Mouse (Mus musculus) forebrain, embryonic 14.5 days (tissue): ENCODE results near the gene Ky. TPM values are rescaled to one million over a fixed set of nuclear protein-coding genes. Genes with fewer than 3 reads are reported as not detected.

Source experiments
- ATAC-seq: fragments of 200-750 bp; cut with Nextera tagmentation; 2 replicates; pipeline ENCODE4 v1.8.0; 2017; ENCODE audit warnings: mild to moderate bottlenecking, moderate library complexity
- DNase-seq: peaks from one replicate; pipeline ENCODE4 v3.0.0-alpha.2; 2015; ENCODE audit warnings: low spot score
- H3K27ac ChIP-seq: fragments of 300-500 bp; sonication (generic); 2 replicates; pipeline ENCODE4 v1.5.1; 2014; ENCODE audit warnings: low read depth, mild to moderate bottlenecking, control low read depth, low read length, moderate library complexity
- H3K27me3 ChIP-seq: fragments of 300-500 bp; sonication (generic); replicated peaks from 2 replicates; pipeline ENCODE4 v1.6.1; 2014; ENCODE audit warnings: low read length, control low read depth, mixed read lengths; ENCODE audit not compliant: control insufficient read depth, insufficient read depth
- H3K36me3 ChIP-seq: fragments of 300-500 bp; sonication (generic); 2 replicates; pipeline ENCODE4 v1.6.1; 2014; ENCODE audit warnings: low read length, control low read depth; ENCODE audit not compliant: control insufficient read depth, insufficient read depth
- H3K4me1 ChIP-seq: fragments of 300-500 bp; sonication (generic); 2 replicates; pipeline ENCODE4 v1.6.1; 2014; ENCODE audit warnings: antibody characterized with exemption, low read length, control low read depth; ENCODE audit not compliant: control insufficient read depth, insufficient read depth
- H3K4me2 ChIP-seq: fragments of 300-500 bp; sonication (generic); 2 replicates; pipeline ENCODE4 v1.6.1; 2014; ENCODE audit warnings: mild to moderate bottlenecking, control low read depth, low read length
- H3K4me3 ChIP-seq: fragments of 300-500 bp; sonication (generic); 2 replicates; pipeline ENCODE4 v1.5.1; 2014; ENCODE audit warnings: low read depth, low read length, control low read depth
- H3K9ac ChIP-seq: fragments of 300-500 bp; sonication (generic); 2 replicates; pipeline ENCODE4 v1.6.1; 2014; ENCODE audit warnings: mild to moderate bottlenecking, low read length, control low read depth, moderate library complexity
- H3K9me3 ChIP-seq: fragments of 300-500 bp; sonication (generic); replicated peaks from 2 replicates; pipeline ENCODE4 v1.6.1; 2016; ENCODE audit warnings: low read length, control low read depth, mixed read lengths; ENCODE audit not compliant: control insufficient read depth
- WGBS: fragments of 180-500 bp; shearing (Covaris S2); extraction: QIAGEN DNeasy Blood & Tissue Kit; methylation state at CpG from one replicate; pipeline ENCODE4 v1.1.7; 2014; 5-methylcytosine and 5-hydroxymethylcytosine counted together
- polyA plus RNA-seq: library from polyadenylated mRNA; unstranded; fragments of >200 nt; fragmentation: Nextera tagmentation; extraction: Ambion mirVana; gene quantifications from 2 replicates; pipeline ENCODE4 v1.2.1, GENCODE M21; 2014

Ky gene
- polyA plus RNA-seq, 1 experiment from 2014 or later, result 0.30 TPM

- Histone ChIP-seq H3K27me3 (0 out of 2 replicates have a peak, but pooled peaks cover 5% of the 10 kb centered on the region), H3K9ac (no peak overlapping the region), H3K4me3 (no peak overlapping the region), H3K4me1 (peaks cover 31% of the 10 kb centered on the region), H3K27ac (no peak overlapping the region), H3K9me3 (no peaks in the 10 kb centered on the region), H3K36me3 (no peaks in the 10 kb centered on the region), H3K4me2 (no peak overlapping the region)
- 77% methylated on average over 8 of the region's 8 CpGs for whole genome bisulfite sequencing
- DNase-seq, result no peak
- no peak for ATAC-seq
These were observed 37.0 kb downstream of the Ky start for GRCm38 (mm10) chr9:102542540-102542939.

GRCm38 (mm10) chr9:102543761-102544115, 38.2 kb downstream of the Ky start:
- peak; percentile 60 for DNase-seq
- Histone ChIP-seq H3K27ac (peak overlapping the region; percentile 92), H3K9me3 (no peaks in the 10 kb centered on the region), H3K4me3 (no peak overlapping the region), H3K27me3 (0 out of 2 replicates have a peak, but pooled peaks cover 9% of the 10 kb centered on the region), H3K4me1 (peaks cover 31% of the 10 kb centered on the region), H3K36me3 (no peaks in the 10 kb centered on the region), H3K9ac (no peak overlapping the region), H3K4me2 (peak overlapping the region; percentile 56)
- 21% methylated on average over 2 of the region's 2 CpGs for WGBS
- peak; percentile 3; the same call in 1 of the 2 replicates for ATAC-seq

GRCm38 (mm10) chr9:102544116-102544772, 38.7 kb downstream of the Ky start:
- Histone ChIP-seq H3K4me1 (peaks cover 31% of the 10 kb centered on the region), H3K9ac (peak overlapping the region; percentile 62), H3K36me3 (no peaks in the 10 kb centered on the region), H3K27ac (peak overlapping the region; percentile 92), H3K27me3 (0 out of 2 replicates have a peak, but pooled peaks cover 9% of the 10 kb centered on the region), H3K4me2 (peak overlapping the region; percentile 56), H3K9me3 (no peaks in the 10 kb centered on the region), H3K4me3 (peak overlapping the region; percentile 24)
- WGBS, result 0% methylated on average over 11 of the region's 11 CpGs
- ATAC-seq (peak; percentile 88), DNase-seq (peak; percentile 92)

GRCm38 (mm10) chr9:102544773-102545366, 39.3 kb downstream of the Ky start:
- 1% methylated on average over 26 of the region's 26 CpGs for WGBS

GRCm38 (mm10) chr9:102545406-102546255, 40.1 kb downstream of the Ky start:
- H3K4me2 ChIP-seq, result peak overlapping the region; percentile 56
- ATAC-seq (peak; percentile 76), DNase-seq (peak; percentile 91)
- peaks cover 31% of the 10 kb centered on the region for H3K4me1 ChIP-seq
- WGBS, result 2% methylated on average over 22 of the region's 22 CpGs
- no peaks in the 10 kb centered on the region for H3K9me3 ChIP-seq
- 0 out of 2 replicates have a peak, but pooled peaks cover 14% of the 10 kb centered on the region for H3K27me3 ChIP-seq
- peak overlapping the region; percentile 92 for H3K27ac ChIP-seq
- peak overlapping the region; percentile 62; the same call in 1 of the 2 replicates for H3K9ac ChIP-seq
- peak overlapping the region; percentile 7; the same call in 1 of the 2 replicates for H3K4me3 ChIP-seq
- H3K36me3 ChIP-seq, result no peaks in the 10 kb centered on the region

More at GRCm38 (mm10) chr9:102544773-102545366, 39.3 kb downstream of the Ky start:
- Histone ChIP-seq H3K4me2 (peak overlapping the region; percentile 56), H3K4me3 (peak overlapping the region; percentile 24), H3K27me3 (0 out of 2 replicates have a peak, but pooled peaks cover 14% of the 10 kb centered on the region), H3K36me3 (no peaks in the 10 kb centered on the region), H3K27ac (peak overlapping the region; percentile 92), H3K9me3 (no peaks in the 10 kb centered on the region), H3K4me1 (peaks cover 31% of the 10 kb centered on the region), H3K9ac (peak overlapping the region; percentile 62)
- ATAC-seq (peak; percentile 69), DNase-seq (peak; percentile 95)

- DNase-seq (peak; percentile 64), ATAC-seq (no peak)
- Histone ChIP-seq H3K4me2 (peak overlapping the region; percentile 56), H3K9ac (no peak overlapping the region), H3K27me3 (0 out of 2 replicates have a peak, but pooled peaks cover 14% of the 10 kb centered on the region), H3K36me3 (no peaks in the 10 kb centered on the region), H3K4me1 (peaks cover 31% of the 10 kb centered on the region), H3K4me3 (no peak overlapping the region), H3K27ac (no peak overlapping the region), H3K9me3 (no peaks in the 10 kb centered on the region)
- WGBS, result 20% methylated on average over 20 of the region's 20 CpGs
These were observed 40.9 kb downstream of the Ky start for GRCm38 (mm10) chr9:102546256-102547027.

GRCm38 (mm10) chr9:102547028-102547354, 41.4 kb downstream of the Ky start:
- ATAC-seq, result no peak
- 0 out of 2 replicates have a peak, but pooled peaks cover 14% of the 10 kb centered on the region for H3K27me3 ChIP-seq

GRCm38 (mm10) chr9:102549211-102549610, 43.7 kb downstream of the Ky start:
- Histone ChIP-seq H3K9ac (no peak overlapping the region), H3K27me3 (0 out of 2 replicates have a peak, but pooled peaks cover 14% of the 10 kb centered on the region), H3K4me2 (no peak overlapping the region), H3K4me3 (no peak overlapping the region), H3K27ac (no peak overlapping the region), H3K9me3 (no peaks in the 10 kb centered on the region), H3K36me3 (no peaks in the 10 kb centered on the region), H3K4me1 (peaks cover 21% of the 10 kb centered on the region)
- DNase-seq (no peak), ATAC-seq (no peak)
- 86% methylated on average over 8 of the region's 8 CpGs for WGBS

More at GRCm38 (mm10) chr9:102547028-102547354, 41.4 kb downstream of the Ky start:
- Histone ChIP-seq H3K4me1 (peaks cover 31% of the 10 kb centered on the region), H3K27ac (no peak overlapping the region), H3K4me3 (no peak overlapping the region), H3K9ac (no peak overlapping the region), H3K4me2 (no peak overlapping the region), H3K36me3 (no peaks in the 10 kb centered on the region), H3K9me3 (no peaks in the 10 kb centered on the region)
- no peak for DNase-seq
- WGBS, result 15% methylated on average over 7 of the region's 7 CpGs
